Mouse (Mus musculus) MEL (cell line): ENCODE results near the gene Itga10.

ENCODE experiments used
- HCFC1 ChIP-seq: IDR thresholded peaks from 2 replicates; pipeline ENCODE4 v1.6.1; 2012; ENCODE audit warnings: low read depth, mild to moderate bottlenecking, inconsistent platforms, low read length, improper control_type of control experiment, moderate library complexity
- MEF2A ChIP-seq: IDR thresholded peaks from 2 replicates; pipeline ENCODE4 v1.6.1; 2014; ENCODE audit warnings: low read depth, mild to moderate bottlenecking, inconsistent platforms, low read length, improper control_type of control experiment; ENCODE audit not compliant: poor library complexity, insufficient replicate concordance, severe bottlenecking; ENCODE audit errors: extremely low read depth

GRCm38 (mm10) chr3:96662731-96663316 lies 17.4 kb downstream of the Itga10 start:
- TF ChIP-seq HCFC1 (no peak), MEF2A (no peak)
